Mouse (Mus musculus) neutrophil, adult 5-6 weeks (primary cell): ENCODE results near the gene Sult5a1. TPM values are rescaled to one million over a fixed set of nuclear protein-coding genes. Genes with fewer than 3 reads are reported as not detected.
"Not testable (repeated sequence)": the region's sequence is repeated elsewhere in the genome, so short reads cannot be mapped to it uniquely, and the experiment has no call there.

ENCODE experiments used
- ATAC-seq: fragments of 151-379, 151-347 bp; 2 replicates; pipeline ENCODE4 v1.8.0; 2017; ENCODE audit warnings: mild to moderate bottlenecking, moderate TSS enrichment; ENCODE audit not compliant: insufficient number of reproducible peaks, poor library complexity, low FRiP score, severe bottlenecking; ENCODE audit errors: extremely low read depth
- total RNA-seq: library from RNA; stranded (forward); fragments of 200-1000 nt; gene quantifications from 2 replicates; pipeline ENCODE4 v1.2.3, GENCODE M21; 2017

Sult5a1 gene
- total RNA-seq, 1 experiment from 2014 or later: not detected

DNA sequence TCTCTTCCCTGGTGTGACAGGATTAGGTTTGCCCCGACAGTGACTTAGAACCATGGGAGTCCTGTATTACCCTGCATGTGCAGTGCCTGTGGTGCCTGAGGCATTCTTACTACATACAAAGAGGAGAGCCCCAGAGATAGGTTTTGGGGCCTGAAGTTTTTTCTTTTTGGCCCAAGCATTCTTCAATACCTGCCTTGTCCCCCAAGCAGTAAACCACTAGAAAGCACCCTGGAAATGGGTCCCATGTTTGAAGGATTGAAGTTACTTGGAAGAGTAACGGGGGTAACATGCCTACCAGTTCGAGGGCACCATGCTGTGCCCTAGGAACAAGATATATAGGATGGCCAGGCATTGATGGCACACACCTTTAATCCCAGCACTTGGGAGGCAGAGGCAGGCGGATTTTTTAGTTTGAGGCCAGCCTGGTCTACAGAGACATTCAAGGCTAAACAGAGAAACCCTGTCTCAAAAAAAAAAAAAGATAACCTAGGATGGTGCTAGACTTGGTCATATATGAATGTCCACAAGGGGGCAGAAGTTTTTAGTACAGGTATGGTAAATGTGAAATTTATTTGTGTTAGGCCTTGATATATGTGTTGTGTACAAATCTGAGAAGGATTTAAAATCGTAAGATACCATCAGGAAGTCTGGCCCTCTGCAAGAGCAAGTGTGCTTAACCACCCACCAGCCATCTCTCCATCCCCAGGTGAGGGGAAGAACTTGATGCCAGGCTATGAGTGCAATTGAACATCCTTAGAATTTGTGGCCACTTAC lies 52.4 kb downstream of the Sult5a1 start:
- ATAC-seq: 0 out of 2 replicates have a peak, but pooled peaks have one; percentile 17

DNA sequence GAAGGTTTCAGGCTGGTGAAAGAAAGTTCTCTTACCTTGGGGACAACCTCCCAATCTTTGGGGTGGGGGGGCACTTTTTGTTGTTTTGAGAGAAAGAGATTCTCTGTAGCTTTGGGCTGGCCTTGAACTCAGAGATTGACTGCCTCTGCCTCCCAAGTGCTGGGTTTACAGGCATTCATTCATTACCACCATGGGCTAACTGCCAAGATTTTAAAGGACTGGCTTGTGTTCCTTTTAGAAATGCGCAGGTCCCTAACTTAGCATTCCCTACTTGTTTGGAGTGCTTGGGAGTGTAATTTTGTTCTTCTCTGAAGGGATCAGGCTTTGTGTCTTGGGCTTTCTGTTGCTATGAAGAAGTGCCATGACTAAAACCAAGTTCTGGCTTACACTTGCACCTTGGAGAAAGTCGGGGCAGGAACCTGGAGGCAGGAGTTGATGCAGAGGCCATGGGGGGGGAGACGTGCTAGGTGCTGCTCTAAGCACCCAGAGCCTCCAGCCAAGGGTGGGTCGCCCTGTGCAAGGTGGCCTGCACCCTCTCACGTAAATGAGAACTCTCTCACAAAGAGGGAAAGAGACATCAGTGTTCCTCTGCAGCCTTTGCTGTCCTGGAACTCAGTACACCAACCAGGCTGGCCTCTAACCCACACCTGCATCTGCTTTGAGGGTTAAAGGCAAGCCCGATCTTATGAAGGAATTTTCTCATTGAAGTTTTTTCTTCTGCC lies 53.9 kb downstream of the Sult5a1 start:
- no peak for ATAC-seq

DNA sequence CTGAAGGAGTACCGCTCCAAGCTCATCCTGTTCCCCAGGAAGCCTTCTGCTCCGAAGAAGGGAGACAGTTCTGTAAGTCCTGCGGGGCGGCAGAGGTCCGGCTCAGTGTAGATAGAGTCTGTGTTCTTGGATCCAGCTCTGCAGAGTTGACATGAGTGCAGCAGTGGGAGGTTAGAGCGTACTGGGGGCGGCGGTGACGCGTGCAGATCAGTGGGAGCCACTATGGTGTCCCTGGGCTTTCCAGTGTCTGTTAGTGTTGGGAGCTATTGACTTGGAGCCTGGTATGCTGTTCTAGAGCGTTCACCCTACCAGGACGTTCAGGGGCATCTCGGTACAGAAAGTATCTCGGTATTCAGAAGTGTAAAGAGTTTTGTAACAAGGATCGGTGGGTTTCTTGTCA lies 54.8 kb downstream of the Sult5a1 start:
- no peak for ATAC-seq

GRCm38 (mm10) chr8:123102855-123103254 lies 55.3 kb downstream of the Sult5a1 start:
- ATAC-seq: not testable (repeated sequence)

- ATAC-seq: peak; percentile 94
These were observed 56.1 kb downstream of the Sult5a1 start, which contains the start of gene Rpl13 for GRCm38 (mm10) chr8:123101735-123102685. Gene Rpl13, plus strand, starts transcription at chr8:123102350.

DNA sequence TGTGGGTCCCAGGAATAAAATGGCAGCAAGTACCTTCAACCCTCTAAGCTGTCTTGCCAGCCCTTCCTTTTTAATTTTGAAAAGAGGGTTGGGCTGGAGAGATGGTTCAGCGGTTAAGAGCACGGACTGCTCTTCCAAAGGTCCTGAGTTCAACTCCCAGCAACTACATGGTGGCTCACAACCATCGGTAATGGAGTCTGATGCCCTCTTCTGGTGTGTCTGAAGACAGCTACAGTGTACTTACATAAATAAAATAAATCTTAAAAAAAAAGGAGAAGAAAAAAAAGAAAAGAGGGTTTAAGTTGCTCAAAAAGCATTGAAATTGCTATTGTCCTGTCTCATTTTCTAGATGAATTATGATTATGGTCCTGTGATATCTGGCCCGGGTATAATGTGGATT lies 56.9 kb downstream of the Sult5a1 start:
- ATAC-seq: no peak

GRCm38 (mm10) chr8:123100288-123100687 lies 57.8 kb downstream of the Sult5a1 start:
- no peak for ATAC-seq

DNA sequence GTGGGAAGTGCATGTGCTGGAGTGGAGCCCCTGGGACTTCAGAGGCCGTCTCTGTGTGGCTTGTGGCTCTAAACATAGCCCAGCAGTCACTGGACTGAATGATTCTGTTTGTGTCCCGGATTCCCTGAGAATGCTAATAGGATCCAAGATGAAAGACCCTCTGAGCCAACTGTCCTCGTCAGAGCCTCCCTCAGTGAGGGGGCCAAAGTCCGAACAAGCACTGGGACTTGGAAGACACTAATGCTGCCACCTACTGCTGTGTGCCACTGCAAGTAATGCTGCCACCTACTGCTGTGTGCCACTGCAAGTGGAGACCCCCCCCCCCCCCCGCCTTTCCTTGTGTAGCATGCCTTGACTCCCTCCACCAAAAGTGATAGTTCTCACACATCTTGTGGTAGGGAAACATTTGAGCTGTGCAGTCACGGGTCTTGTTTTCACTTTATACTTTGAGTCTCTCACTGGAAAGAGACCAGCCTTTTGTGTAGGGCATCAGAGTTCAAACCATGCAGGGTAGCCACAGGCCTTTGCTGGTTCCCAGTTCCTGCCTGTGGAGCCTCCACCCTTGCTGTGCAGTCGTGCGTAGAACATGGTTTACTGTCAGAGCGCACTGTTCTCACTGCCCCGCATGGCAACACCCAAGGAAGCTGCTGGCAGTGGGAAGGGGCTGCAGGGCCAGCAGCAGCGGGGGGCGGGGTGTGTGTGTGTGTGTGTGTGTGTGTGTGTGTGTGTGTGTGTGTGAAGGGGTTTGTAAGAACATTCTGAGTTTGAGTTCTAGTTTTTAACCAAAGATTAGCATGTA lies 60.1 kb downstream of the Sult5a1 start:
- ATAC-seq: no peak

- no peak for ATAC-seq
These were observed 60.9 kb downstream of the Sult5a1 start for GRCm38 (mm10) chr8:123097216-123097615.

Other genes starting within 250 kb of the Sult5a1 start
- 284 and 304 TPM in 2 replicates for gene Ankrd11, start 116.0 kb downstream of the Sult5a1 start, total RNA-seq
- 47.3 and 65.8 TPM in 2 replicates for gene Spg7, start 95.4 kb downstream of the Sult5a1 start, total RNA-seq
- gene Rpl13, start 56.0 kb downstream of the Sult5a1 start, total RNA-seq: 1,023 and 1,109 TPM in 2 replicates
- 0.35 TPM in 1 of 2 replicates, not detected in the other for gene Cpne7, start 40.9 kb downstream of the Sult5a1 start, total RNA-seq
- gene Dpep1, start 27.9 kb upstream of the Sult5a1 start, total RNA-seq: not detected in 2 replicates
- 60.9 and 64.8 TPM in 2 replicates for gene Chmp1a, start 54.4 kb upstream of the Sult5a1 start, total RNA-seq
- 0.12 TPM in 2 replicates for gene Spata33, start 54.5 kb upstream of the Sult5a1 start, total RNA-seq
- 48.5 and 58.4 TPM in 2 replicates for gene Cdk10, start 66.5 kb upstream of the Sult5a1 start, total RNA-seq
- gene Spata2l, start 77.9 kb upstream of the Sult5a1 start, total RNA-seq: 3.5 and 6.8 TPM in 2 replicates
- 55.0 and 57.4 TPM in 2 replicates for gene Zfp276, start 95.9 kb upstream of the Sult5a1 start, total RNA-seq
- 43.6 and 53.3 TPM in 2 replicates for gene Vps9d1, start 96.0 kb upstream of the Sult5a1 start, total RNA-seq
- 26.8 and 30.6 TPM in 2 replicates for gene Fanca, start 160.3 kb upstream of the Sult5a1 start, total RNA-seq
- gene Spire2, start 174.4 kb upstream of the Sult5a1 start, total RNA-seq: 0.23 and 0.37 TPM in 2 replicates
- 275 and 330 TPM in 2 replicates for gene Tcf25, start 215.4 kb upstream of the Sult5a1 start, total RNA-seq
- gene Mc1r, start 248.8 kb upstream of the Sult5a1 start, total RNA-seq: 0.61 TPM in 1 of 2 replicates, not detected in the other